Mouse (Mus musculus): Measurements from ENCODE around the gene Vmn2r81.
"Not testable (repeated sequence)": the region's sequence is repeated elsewhere in the genome, so short reads cannot be mapped to it uniquely, and the experiment has no call there.

The Vmn2r81 gene

DNA sequence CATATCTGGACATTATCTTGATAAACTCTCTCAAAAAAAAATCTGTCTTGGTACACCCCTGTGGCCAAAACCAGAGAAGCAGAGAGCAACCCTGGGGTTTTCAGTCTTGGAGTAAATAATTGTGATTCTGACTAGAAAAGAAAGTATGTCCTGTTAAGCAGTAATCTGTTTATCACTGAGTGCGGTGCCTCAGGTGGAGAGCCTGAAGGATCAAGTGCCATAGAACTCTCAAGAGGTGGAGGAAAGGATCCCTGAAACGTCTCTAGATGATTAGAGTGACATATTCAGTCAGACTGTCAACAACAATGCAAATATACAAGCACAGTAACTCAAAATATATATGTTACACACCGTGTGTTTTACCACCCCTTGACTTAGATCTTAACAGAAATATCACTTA lies at the start of gene Vmn2r81:
Gene Vmn2r81 (plus strand): TSS at position 301 of the 400 bp plus-strand sequence.
- DNase-seq = not testable (repeated sequence)

DNA sequence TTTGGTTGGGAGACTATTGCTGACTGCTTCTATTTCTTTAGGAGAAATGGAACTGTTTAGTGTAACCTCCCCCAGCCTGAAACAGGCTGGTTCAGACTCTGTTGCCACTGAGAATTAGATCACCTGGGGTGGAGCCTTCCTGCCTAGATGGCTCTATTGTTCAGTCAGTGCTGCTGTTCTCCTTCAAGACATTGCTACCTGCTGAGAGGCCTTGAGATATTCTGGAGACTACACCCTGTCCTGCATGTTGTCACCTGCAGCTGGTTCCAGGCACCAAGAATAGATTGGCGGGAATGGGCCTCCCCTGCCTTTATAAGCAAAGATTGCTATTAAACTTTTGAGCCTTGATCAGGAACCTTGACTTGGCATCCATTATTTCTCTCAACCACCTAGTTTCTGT lies 47.5 kb upstream of the Vmn2r81 start:
- not testable (repeated sequence) for DNase-seq

DNA sequence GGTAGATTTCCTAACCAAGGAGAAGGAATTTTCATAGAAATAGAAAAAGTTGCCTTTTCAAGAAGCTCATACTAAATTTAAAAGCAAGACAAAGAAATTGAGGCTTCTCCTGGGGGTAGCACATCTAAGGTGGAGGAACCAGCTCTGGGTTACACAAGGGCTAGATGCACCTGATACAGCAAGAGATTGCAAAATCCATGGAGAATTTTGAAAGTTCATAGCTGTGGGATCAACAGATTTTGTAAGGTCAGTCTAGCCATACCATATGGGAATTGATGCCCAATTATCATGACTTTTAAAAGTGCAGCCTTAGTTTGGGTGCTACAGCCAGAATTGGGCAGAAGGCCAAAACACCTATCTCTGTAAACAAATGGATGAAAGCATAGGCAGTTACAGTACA lies 27.1 kb upstream of the Vmn2r81 start:
- DNase-seq = no peak

DNA sequence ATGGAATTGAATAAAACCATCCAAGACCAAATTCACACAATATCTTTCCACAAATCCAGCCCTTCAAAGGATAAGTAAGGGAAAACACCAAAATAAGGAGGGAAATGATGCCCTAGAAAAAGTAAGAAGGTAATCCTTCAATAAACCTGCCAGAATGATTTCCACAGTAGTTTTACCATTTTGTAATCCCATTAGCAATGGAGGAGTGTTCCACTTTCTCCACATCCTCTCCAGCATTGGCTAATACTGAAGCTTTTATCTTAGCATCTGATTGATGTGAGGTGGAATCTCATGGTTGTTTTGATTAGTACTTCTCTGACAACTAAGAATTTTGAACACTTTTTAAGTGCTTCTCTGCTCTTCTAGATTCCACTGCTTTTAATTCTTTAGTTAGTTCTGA lies 25.9 kb upstream of the Vmn2r81 start:
- no peak for DNase-seq

DNA sequence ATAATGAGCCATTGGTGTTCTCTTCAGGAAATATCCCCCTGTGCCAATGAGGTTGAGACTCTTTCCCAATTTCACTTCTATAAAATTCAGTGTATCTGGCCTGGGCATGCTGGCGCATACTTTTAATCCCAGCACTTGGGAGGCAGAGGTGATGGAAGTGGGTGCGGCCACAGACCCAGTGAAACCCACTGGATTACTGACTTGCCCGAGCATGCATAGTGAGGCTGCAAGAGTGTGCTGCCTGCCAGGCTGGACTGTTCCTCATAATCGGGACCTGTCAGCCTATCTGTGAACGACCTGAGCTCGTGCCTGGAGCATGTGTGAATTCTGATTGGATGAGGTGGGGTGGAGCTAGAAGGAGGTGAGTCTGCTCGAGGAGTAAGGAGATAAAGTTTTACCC lies 25.3 kb upstream of the Vmn2r81 start:
- no peak for DNase-seq

DNA sequence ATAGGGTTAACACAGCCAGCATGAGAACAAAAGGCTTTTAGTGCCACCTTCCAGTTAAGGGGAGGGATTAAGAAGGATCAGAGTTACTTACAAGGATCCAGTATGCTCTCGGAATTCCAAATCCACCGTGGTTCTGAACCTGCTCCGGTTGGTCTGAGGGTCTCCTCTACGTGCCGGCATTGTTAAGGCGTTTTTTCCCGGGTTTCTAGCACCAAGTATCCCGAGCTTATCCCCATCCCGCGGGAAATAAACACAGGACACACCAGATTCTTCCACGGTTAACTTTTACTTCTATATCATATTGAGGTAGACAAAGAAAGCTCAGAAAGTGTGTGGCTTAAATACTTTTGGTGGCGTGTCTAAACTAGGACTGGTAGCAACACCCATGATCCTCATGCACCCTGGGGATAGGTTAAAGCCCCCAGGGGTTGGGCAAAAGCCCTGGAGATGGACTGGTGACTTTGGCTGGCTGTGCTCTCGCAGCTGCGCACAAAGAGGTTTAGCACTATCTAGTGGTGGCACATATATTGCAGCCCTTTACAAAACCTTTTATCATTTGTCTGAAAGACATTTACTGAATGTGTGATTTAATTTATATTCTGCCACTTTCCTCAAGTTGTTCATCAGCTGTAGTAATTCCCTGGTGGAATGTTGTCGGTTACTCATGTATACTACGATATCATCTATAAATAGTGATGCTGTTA lies 74.7 kb downstream of the Vmn2r81 start:
- DNase-seq = not testable (repeated sequence)

DNA sequence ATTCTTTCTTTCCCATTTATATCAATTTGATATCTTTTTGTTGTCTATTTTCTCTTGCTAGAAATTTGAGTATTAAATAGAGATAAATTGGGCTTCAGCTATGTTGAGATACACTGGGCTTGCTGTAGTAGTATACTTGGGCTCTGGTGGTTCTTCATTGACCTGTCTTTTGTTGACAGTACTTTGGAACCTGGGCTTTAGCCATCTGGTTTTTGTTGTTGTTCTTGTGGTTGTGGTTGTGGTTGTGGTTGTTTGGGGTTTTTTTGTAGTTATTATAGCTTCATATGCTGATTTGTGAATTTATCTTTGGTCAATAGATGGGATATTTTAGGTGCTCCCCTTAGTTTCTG lies 75.2 kb downstream of the Vmn2r81 start:
- no peak for DNase-seq
